Mouse (Mus musculus): Measurements from ENCODE around the gene Tcf7l1.

GRCm38 (mm10) chr6:72677510-72678220, 111.4 kb downstream of the Tcf7l1 start:
- TF ChIP-seq MAFK (IDR thresholded peaks at IDR 0.05; ENCODE audit: insufficient read depth, low read depth, low read length) (no peak), ZNF384 (IDR thresholded peaks at IDR 0.05; ENCODE audit: low read depth, low read length) (no peak), HCFC1 (IDR thresholded peaks at IDR 0.05; ENCODE audit: borderline replicate concordance, insufficient read depth, low read length) (0 out of 2 replicates have a peak, but pooled peaks have one; percentile 46), CHD2 (IDR thresholded peaks at IDR 0.05; ENCODE audit: low read depth, low read length) (peak; percentile 17; the same call in 1 of the 2 replicates), ZC3H11A (IDR thresholded peaks at IDR 0.05; ENCODE audit: borderline replicate concordance, low read depth, low read length) (no peak)
